Mouse (Mus musculus): Measurements from ENCODE around the gene Cdc14b. TPM values are rescaled to one million over a fixed set of nuclear protein-coding genes. Genes with fewer than 3 reads are reported as not detected.
"Not testable (repeated sequence)": the region's sequence is repeated elsewhere in the genome, so short reads cannot be mapped to it uniquely, and the experiment has no call there.

Gene Cdc14b
- total RNA-seq, 2 experiments from 2014 or later, result 2.6 to 3.2 TPM

DNA sequence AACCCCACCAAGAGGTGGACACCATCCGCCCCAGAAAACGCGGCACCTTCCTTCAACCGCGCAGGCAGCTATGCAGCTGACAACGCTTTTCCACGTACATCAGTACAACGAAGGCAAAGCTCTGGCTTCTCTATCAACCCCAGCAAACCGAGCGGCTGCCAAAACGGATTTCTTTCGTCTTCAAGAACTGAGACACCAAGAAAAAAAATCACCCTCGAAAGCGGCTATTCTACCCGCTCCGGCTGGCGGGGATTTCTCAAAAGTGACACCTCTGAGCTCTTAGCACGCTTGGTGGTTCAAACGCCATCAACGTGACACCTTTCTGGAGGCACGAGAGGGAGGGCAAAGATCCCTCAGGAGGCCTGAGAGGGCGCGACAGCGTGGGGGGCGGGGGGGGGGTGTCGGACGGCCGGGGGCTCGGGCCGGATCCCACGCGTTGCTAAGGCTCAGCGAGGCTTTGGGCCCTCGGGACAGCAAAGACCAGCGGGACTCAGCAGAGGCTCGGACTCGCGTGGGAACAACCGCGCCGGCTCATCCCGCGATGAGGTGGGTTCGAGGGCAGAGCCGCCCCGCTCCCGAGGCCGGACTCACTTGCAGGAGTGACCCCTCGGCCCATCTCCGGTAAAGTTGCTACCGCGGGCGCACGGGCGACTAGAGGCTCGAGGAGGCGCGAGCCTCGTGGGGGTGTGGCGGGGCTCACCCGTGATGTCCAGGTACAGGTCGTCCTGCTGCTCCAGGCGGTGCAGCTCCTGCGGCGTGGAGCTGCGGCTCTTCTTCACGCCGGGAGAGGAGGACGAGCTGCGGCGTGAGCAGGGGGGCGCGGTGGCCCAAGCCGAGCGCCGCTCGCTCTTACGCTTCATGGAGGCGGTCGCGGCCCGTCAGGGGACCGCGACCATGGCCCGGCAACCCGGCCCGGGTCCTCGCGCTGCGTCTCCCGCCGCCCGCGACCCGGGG lies 922 bp downstream of the Cdc14b start:
- DNase-seq (ENCODE audit: low spot score in 2 of 2), result peak; percentile 13 to 27

DNA sequence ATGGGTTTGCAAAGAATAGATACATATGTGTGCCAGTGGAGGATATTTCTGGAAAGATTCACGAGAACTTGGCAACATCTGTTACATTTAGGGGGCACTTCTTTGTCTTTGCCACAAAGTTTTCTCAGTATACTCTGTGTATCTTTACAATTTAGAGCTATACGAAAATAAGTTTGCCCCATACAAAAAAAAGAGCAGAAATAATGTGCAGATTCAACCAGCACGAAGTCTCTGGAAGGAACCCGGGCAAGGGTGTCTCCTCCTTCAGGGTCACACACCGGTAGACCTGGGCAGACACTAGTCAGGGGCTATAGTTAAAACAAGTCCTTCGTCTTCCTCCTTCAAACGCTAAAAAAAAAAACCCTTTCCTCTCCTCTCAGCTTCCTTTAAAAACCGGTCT lies 1.7 kb downstream of the Cdc14b start:
- no peak for DNase-seq (ENCODE audit: low spot score in 2 of 2)

DNA sequence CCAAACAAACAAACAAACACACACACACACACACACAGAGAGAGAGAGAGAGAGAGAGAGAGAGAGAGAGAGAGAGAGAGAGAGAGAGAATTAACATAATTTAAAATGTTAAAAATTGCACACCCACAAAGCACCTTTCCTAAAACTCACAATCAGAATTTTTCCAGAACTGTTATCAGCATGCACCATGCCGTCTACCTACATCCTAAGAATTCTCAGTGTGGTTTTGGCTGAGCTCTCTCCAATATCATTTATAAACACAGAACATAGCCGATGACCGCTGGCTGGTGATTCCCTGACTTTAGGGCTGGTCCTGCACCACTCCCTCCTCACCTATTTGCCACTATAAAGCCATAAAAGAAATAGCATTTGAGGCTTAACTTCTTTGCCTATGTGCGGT lies 6.7 kb downstream of the Cdc14b start:
- DNase-seq (ENCODE audit: low spot score in 2 of 2), result no peak

DNA sequence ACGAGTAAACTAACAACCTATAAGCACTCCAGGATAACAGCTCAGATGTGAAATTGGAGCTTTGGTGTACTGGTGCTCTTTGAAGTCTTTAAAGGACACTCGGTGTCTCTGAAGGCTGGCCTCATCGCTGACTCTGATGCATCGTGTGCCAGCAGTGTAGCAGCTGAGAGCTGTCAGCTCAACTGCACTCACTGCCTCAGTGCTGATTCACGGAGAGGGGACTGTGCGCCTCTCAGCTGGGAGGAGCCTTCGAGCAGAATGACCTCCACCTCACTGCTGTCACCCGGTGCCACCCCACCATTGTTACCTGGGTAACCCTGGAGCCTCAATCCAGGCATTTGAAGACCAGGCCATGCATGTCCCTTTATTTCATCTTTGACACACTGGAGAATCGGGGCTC lies 7.9 kb downstream of the Cdc14b start:
- DNase-seq (ENCODE audit: low spot score in 2 of 2), result no peak

DNA sequence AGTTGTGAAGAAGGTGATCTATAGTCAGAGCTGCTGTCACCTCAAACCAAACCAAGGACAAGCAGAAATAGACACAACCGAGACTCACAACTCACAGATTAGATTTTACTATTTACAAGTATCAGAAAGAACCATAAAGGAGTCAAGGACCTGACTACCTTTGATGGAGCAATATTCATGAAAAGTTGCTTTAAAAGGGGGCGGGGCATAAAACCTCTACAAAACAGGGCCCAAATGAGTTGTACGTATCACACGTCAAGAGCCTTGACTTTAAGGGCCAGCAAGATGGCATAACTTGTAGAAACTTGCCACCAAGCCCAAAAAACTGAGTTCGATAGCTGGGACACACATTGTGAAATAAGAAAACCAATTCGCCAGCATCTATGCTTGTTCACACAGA lies 10.5 kb downstream of the Cdc14b start:
- DNase-seq (ENCODE audit: low spot score in 2 of 2), result no peak

DNA sequence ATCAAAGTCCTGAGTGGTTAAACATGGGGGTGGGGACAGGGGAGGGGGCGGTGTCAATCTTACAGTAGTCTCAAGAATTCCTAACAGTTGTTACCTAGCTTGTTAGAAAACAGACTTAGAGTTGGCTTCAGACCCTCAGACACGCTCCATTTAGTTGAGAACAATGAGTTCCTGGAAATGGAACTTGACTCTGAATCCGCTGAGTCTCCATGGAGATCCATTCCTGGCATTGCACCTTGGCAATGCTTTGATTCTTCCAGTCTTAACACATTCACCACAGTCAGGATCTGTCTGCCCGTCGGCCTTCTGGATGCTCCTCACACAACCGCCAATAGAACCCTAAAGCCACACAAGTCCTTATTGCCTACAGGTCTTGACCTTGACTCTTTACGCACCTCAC lies 15.2 kb downstream of the Cdc14b start:
- DNase-seq (ENCODE audit: low spot score in 2 of 2), result peak; percentile 27 to 28

DNA sequence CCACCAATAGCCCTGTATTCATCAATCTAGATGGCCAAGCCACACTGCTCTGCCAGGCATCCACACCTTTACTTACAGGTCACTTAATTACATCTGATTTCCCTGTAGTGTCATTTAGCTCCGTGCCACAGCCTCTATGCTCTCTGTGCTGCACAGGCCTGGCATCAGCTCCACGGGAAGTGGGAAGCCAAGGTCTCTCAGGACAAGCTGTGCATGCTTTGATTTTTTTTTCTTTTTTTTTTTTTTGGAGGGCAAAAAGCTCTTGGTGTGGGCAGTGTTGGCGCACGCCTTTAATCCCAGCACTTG lies 16.6 kb downstream of the Cdc14b start:
- DNase-seq (ENCODE audit: low spot score in 2 of 2), result no peak

DNA sequence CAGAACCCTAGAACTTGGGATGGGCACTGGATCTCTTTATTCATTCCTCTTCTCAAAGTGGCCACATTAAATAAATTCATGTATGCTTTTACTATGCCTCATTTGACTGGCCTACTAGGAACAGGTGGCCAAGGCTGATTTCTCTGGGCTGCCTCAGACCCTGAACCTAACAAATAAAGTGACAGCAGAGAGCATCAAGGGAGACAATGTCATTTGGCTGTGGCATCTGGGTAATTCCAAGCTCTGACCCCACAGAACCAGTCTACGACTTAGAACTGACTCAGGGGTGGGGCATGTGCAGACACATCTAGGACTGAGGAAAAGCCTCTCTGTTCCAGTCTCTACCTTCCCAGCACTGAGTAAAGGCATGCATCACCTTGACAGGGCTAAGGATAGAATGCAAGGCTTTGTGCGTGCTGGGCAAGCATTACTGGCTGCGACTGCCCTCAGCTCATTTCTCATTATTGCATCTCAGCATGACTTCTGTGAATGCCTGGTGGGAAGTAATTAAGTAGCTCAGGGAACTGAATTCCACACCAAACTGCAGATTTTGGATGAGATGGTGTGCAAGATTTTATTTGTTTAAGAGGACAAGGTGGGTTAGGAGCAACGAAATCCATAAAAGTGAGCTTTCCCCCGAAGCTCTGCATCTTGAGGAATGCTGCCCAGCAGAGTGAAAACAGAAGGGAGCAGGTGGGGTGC lies 17.1 kb downstream of the Cdc14b start:
- no peak for DNase-seq (ENCODE audit: low spot score in 2 of 2)

DNA sequence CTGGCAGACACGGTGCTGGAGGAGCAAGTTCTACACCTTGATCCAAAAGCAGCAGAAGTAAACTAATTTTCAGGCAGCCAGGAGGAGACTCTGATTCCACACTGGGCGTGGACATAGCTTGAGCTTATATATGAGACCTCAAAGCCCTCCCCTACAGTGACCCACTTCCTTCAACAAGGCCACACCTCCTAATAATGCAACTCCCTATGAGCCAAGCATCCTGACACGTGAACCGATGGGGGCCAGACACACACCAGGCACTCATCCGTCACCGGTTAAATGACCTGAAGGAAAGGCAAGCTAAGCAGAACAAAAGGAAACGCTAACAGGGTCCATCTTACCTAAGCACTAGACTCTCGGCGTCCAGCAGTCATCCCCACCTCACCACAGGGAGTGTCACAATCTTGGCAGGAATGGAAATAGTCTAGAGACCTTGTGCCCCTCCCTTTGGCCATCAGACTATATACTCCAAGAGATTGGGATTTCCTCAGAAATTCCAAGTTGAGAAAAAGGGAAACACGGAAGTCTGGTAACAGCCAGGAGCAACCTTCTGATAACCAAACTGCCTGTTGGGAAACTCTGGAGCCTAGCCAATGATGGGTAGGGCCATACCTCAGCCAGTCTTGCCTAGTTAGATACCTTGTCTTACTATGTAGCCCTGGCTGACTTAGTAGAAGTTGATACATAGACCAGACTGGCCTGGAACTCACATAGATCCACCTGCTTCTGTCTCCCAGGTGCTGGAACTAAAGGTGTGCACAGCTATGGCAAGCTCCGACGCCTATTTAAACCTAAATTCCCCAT lies 17.9 kb downstream of the Cdc14b start:
- no peak for DNase-seq (ENCODE audit: low spot score in 2 of 2)

DNA sequence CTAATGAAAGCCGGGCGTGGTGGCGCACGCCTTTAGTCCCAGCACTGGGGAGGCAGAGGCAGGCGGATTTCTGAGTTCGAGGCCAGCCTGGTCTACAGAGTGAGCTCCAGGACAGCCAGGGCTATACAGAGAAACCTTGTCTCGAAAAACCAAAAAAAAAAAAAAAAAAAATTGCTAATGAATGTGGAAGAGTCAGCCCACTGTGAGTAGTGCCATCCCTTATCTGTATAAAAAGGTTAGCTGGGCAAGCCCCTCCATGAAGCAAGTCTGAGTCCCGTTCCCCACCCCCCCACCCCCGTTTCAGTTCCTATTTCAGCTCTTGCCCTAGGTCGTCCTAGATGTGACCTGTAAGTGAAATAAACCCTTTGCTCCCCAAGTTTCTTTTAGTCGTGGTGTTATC lies 20.9 kb downstream of the Cdc14b start:
- not testable (repeated sequence) for DNase-seq (ENCODE audit: low spot score in 2 of 2)

DNA sequence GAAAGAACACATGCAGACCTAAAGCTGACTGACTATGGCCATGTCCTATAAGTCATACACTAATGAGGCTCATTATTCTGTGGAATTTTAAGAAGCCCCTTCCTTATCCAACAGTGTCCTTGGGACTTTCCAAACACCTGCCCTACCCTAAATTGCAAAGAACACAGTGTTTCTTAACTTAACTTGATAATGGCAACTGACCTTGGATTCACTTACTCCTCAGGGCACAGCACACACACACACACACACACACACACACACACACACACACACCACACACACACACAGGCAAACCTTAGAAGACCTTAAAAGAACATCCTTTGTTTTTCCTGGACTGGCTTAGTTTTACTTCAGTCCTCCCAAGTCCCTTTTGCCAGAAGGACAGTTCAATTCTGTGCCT lies 21.4 kb downstream of the Cdc14b start:
- no peak for DNase-seq (ENCODE audit: low spot score in 2 of 2)

DNA sequence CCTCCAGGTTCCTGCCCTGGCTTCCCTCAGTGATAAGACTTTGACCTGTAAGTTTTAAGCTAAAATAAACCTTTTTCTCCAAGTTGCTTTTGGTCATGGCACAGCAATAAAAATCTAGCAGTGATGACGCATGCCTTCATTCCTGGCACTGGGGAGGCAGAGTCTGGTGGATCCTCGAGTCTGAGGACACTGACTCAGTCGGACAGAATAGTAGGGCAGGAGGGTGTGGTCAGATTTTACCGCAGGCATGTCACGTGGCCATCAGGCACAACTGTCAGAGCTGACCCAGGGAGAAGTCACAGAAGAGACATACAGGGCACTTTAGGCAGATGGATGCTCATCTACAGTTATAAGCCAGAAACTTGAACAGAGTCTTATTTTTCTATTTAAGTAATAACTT lies 22.9 kb downstream of the Cdc14b start:
- no peak for DNase-seq (ENCODE audit: low spot score in 2 of 2)

DNA sequence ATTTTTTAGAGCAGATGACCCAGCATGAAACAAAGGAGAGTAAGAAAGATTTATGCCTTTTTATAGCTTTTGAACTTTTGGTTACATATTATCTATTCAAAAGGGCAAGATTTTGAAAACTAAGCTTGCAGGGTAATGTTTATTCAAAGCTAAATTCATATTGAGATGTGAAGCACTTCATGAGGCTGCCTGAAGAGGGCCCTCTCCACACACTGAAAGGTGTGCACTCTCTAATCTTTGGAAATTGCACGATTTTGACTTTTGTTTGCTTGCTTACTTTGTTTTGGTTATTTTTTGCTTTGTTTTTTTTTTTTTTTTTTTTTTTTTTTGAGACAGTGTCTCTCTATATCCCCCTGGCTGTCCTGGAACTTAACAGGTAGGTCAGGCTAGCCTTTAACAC lies 24.7 kb downstream of the Cdc14b start:
- peak; percentile 32 to 34 for DNase-seq (ENCODE audit: low spot score in 2 of 2)

DNA sequence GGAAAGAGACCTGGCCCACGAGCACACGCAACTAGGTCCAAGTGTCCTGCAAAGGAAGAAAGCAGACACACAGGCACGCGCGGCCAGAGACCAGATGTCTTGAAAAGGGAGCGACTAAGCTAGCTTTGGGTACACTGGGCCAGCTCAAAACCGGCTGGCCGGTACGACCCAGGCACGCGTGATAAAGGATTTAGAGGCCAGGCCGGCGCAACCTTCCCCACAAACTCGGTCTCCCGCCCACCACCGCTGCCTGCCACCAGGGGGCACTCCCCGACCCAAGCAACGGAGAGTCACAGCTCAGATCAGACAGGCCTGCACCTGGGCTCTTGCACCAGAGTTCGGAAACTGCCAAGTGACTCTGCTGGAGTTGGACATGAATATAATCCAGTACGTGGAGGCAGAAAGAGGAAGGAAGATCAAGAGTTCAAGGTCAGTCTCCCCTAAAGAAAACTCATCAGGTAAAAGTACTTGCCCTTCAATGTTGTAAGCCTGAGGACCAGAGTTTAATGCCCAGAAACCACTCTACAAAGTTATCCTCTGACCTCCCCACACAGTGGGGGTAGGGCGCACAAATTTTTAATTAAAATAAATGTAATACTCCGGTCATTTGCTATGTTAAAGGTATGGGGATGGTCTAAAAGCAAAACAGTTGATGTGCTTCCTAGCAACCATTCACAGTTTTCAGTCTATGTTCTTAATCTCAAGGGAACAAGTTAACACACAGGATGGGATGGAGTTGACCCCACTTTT lies 26.1 kb downstream of the Cdc14b start:
- peak; percentile 84 to 89 for DNase-seq (ENCODE audit: low spot score in 2 of 2)

DNA sequence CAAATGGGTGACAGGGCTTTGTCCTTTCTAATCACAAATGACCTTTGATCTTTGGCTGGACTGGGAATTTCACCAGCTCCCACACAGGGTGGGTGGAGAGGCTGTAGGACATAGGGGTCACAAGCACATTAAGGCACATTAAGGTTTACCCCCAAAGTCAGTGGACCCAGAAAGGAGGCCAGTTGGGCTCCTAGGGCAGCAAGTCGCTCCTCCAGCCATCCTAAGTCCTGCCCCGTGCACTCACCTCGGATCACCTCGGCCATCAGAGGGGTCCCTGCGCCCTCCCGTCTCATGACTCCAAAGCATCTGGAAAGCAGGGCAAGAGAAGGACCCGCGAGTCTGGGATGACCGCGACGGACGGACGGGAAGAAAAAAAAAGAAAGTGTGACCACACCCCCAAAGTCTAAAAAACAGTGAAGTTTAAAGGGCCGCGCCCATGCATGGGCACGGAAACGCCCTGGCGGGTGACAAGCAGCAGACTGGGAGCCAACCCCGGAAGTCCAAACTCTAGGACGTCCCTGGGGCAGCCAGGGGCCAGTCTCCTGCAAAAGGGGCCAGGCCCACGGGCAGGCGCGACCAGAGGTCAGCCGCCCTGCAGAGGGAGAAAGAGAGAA lies 26.8 kb downstream of the Cdc14b start:
- DNase-seq (ENCODE audit: low spot score in 2 of 2), result peak; percentile 9 to 27

DNA sequence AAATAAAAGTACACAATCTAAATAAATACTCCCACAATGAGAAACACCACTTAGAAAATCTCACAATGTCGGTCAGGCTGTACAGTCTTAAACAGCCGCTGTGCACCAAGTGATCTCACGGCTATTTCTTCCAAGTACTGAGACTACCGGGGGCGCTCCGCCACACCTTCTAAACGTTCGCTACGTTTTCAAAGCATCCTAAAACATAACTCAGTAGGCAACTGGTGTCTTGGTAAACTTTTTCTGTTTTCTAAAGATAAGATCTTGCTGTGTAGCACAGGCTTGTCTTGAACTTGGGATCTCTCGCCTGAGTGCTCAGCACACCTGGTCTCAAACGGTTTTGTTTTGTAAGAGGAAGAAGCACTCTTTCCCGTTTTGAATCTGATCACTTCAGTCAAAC lies 29.0 kb downstream of the Cdc14b start:
- DNase-seq (ENCODE audit: low spot score in 2 of 2), result no peak

DNA sequence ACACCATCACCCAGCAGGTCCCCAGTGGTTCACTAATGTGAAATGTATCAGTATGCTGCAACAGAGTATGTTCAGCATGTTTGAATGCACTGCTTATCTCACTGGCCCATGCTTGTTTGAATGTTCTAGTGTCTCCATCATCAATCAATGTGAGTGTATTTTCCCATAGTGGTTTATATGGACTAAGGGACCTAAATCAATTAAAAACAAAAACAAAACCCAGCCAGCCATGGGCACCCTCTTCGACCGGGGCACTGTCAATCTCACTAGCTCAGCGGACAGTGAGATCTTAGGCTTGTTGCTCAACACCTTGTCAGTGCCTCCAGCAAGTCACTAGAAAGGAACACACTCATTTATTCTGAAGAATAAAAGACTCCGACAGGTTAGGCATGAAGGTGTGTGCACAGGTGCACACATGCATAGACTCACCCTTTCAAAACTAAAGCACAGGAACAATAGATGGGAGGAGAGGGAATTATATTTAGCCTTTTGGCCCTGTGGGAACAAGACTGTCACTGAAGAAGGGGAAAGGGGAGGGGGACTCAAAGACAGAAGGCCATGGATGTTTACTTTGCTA lies 30.3 kb downstream of the Cdc14b start:
- no peak for DNase-seq (ENCODE audit: low spot score in 2 of 2)

DNA sequence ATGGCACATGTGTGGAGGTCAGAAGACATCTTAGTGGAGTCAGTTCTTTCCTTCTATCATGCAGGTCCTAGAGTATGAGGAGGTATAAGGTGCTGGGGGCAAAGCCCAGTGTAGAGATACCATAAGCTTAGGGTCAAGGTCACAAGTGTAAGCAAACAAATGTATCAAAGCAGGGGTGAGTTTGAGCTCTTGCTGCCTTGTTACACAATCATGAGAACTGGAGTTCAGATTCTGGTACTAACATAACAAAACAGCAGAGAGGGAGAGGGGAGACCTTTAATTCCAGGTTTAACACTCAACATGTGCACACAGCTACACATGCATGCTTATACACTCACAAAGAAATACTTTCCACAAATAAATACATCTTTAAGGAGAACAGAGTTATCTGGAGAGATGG lies 32.4 kb downstream of the Cdc14b start:
- DNase-seq (ENCODE audit: low spot score in 2 of 2), result no peak

DNA sequence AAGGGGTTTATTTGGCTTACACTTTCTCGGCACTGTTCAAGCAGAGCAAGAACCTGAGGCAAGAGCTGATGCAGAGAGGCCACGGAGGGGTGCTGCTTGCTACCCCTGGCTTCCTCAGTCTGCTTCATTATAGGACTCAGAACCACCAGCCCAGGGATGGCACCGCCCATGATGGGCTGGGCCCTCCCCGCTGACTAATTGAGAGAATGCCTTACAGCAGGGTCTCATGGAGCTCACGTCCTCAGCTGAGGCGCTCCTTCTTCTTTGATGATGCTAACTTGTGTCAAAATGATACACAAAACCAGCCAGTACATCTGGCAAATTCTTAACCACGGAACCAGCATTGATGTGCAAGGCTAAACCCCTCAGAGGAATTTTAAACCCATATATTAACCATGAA lies 34.5 kb downstream of the Cdc14b start:
- DNase-seq (ENCODE audit: low spot score in 2 of 2), result no peak

DNA sequence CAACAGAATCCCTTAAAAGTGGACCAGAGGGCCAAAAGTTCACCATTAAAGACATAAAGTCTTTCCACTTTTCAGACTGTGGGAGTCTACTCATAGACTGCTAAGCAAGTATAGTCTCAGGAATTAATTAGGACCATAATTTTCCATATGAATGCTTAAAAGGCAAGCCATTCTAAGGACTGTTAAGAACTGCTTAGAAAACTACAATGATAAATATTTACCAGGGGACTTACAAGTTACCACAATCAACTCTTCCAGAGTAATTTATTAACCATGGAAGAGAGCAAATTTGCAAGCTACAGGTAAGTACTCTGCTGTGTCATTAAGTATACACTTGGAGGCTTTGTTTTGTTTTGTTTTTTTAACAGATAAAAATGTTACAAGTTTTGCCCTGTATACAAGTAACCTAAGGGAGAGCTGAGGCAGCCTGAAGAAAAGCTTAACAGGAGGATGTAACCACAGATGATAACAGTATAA lies 37.4 kb downstream of the Cdc14b start:
- no peak for DNase-seq (ENCODE audit: low spot score in 2 of 2)
